Mouse (Mus musculus): Measurements from ENCODE around the gene Hs6st1.

DNA sequence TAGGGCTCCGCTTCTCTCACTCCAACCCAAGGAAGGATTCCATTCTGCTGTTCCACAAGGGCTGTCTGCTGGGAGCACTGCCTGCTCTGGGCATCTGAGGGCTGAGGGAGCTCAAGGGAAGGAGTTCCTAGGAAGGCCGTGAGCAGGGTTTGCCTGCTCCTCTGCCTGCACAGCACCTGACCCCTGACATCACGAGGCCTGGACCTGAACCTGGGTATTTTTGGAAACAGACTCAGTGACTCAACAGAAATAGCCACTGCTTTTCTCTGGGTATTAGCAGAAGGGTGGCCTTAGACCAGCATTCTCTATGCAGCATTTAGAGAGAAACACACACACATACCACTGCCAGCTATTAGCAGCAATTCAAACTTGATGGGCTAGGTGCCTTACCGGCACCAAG lies 30.2 kb downstream of the Hs6st1 start:
- TF ChIP-seq CTCF (IDR thresholded peaks at IDR 0.05; ENCODE audit: low read depth), result no peak
- no peak for TF ChIP-seq EP300 (IDR thresholded peaks at IDR 0.05; ENCODE audit: low read depth)

Data from heart, postnatal 0 days (tissue).